Mouse (Mus musculus): ENCODE results near the gene Arhgef11.

The Arhgef11 gene

DNA sequence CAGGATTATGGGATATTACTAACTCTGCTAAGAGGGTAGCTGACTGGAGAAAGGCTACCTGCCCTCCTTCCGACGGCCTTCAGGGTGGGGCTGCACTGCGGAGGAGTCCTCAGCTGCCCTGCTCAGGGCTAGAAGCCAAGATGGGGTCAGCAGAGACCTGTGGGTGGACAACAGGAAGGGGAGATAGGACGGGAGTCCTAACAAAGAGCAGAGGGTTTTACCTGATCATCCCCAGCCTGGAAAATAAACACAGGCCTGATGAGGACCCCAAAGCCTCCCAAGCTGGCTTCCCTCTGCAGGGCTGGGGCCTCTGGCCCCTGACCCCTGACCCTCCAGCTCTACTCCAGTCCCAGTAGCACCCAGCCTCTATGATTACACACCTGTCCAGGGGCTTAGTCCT, 145.8 kb downstream of the Arhgef11 start:
- DNase-seq (ENCODE audit: low spot score) = no peak

DNA sequence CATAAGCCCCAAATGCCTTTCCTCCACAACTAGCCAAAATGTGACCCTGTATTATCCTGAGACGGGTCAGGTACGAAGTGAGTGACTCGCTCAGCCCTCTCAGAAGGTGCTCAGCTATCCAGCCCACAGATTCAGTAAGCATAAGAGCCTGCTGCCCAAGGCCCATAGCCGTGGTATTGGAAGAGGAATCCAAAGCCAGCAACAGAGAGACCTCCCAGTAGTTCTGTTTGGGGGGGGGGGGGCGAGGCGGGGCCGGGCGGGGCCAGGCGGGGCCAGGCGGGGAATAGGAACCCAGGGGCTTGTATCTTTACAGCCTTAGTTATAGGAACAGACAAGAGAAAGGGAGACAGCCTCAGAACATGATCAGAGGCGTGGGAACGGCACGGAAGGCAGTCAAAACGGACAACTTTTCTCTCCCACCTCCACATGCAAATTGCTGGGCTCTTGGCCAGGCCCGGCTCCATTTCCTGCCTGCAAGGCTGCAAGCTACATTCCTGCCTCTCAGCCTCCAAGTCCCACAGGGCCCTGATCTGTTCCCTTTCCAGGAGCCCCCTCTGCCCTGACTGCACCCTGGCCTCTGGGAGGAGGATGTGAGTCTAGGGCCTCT, 146.4 kb downstream of the Arhgef11 start:
- peak; percentile 79 for DNase-seq (ENCODE audit: low spot score)

DNA sequence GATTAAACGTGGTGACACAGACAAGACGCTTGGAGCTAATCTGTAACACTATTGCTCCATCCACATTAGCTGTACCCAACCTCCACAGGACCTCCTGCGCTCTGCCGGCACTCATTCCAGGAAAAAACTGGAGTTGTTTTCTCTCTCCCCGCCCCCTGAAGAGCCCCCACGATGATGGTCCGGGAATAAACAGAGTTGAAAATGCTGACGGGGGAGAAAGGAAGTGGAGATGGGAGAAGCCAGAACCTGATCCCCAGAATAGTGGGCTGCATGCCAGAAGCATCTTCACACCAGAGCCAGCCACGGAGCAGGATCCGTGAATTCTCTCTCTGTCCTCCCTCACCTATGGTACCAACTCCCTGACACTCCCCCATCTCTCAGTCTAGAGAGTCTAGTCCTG, 147.1 kb downstream of the Arhgef11 start:
- DNase-seq (ENCODE audit: low spot score) = no peak

DNA sequence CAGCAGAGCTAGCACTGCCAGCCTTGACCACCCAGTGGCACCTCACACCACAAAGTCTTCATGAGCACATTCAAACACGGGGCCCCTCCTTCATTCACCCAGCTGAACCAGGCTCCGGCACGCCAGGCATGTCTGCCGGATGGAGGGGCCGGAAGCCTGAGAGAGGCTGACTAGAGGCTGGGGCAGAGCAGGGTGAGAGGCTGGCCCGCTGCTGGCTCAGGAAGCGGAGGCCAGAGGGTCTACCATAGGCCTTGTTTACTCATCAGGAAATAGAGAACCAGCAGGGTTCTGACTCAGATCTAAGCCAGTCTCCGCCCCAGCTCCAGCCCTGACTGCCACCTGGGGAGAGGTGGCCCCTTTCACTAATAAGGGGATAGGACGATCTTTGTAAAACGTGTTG, 147.7 kb downstream of the Arhgef11 start:
- DNase-seq (ENCODE audit: low spot score) = no peak

DNA sequence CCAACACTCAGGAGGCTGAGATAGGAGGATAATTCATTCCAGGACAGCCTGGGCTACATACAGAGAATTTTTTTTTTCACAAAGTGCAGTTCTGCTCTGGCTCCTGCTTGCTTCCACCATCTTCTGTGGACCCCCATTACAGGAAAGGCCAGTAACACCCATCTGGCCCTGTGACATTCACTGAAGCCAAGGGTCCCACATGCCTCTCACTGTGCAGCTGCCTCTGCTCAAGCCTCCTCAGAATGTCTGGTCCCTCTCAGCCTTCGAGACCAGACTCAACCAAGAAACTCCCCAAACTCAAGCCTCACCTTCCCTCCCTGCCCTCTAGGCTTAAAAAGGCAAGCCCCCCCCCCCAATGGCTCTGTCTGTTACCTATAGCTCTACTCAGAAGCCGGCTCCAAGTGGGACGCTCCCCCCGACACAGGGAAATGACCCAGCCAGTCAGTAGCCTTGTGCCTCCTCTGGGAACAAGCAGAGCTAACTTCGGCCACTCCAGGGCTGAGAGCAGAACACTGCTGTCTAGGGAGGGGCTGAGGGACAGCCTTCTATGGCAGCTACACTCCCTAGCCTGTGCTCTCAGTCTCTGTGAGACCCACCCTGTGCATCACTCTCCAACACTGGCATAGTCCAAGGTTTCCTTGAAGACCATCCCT, 148.4 kb downstream of the Arhgef11 start:
- DNase-seq (ENCODE audit: low spot score) = no peak

DNA sequence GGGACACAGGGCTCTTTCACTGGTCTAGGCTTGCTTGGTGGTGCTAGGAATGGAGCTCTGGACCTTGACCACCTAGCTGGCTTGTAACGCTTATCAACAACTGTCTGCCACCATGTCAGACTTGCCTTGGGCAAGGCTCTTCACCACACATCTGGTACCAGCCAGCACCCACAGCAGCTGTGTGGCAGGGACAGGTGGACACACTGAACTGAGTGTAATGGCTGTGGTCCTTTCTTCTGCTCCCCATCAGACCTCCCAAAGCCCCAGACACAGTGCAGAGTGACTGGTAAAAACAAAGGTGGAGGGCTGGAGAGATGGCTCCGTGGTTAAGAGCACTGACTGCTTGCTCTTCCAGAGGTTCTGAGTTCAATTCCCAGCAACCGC, 148.9 kb downstream of the Arhgef11 start:
- no peak for DNase-seq (ENCODE audit: low spot score)

DNA sequence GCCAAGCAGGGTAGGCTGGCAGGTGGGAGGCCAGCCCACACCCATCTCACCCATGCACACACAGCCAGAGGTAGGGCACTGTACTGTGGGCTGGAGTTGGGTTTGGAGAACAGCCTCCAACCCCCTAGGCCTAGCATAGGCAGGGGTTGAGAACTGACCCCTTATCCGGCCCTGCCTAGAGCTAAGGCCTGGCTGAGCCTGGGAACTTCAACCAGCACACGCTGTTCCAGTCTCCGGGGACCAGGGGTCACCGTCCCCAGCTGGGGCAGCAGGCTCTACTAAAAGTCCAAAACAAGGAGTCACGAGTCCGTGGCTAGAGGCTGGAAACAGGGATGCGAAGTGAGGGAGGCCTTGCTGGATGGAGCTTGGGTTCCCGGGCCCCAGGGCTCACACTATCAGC, 150.4 kb downstream of the Arhgef11 start:
- DNase-seq (ENCODE audit: low spot score) = no peak

DNA sequence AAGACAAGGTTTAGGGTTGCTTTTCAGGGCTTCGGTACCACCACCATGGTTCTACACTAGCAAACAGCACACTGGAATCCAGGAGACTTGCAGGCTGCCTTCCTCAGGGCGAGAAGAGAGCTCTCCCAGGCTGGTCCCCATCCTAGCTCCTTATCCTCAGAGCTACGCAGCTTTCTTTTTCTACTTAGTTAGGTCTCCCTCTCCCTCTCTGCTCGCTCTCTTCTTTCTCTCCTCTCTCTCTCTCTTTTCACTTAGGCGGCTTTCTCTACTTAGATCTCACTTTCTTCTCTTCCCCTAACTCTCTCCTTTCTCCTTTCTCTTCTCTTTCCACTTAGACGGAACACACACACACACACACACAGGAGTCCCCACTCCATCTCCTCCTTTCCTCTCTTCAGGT, 151.1 kb downstream of the Arhgef11 start:
- DNase-seq (ENCODE audit: low spot score) = no peak

DNA sequence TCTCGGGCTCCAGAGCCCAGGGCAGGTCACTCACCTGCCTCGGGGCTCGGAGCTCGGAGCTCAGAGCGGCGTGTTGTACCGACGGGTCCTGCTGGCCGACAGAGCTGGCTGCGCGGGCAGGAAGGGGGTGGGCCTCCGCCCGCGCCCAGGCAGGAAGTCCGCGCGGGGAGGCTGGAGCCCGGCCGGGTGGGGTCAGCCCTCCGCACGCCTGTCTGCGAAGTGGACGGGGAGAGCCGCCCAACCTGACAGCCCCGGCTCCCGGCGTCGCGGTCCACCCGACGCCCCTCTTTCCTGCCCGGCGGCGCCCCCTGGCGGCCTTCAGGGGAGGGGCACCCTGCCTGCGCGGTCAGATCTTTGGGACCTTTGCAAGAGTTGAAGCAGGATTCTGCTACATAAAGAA, 151.5 kb downstream of the Arhgef11 start:
- peak; percentile 64 for DNase-seq (ENCODE audit: low spot score)

DNA sequence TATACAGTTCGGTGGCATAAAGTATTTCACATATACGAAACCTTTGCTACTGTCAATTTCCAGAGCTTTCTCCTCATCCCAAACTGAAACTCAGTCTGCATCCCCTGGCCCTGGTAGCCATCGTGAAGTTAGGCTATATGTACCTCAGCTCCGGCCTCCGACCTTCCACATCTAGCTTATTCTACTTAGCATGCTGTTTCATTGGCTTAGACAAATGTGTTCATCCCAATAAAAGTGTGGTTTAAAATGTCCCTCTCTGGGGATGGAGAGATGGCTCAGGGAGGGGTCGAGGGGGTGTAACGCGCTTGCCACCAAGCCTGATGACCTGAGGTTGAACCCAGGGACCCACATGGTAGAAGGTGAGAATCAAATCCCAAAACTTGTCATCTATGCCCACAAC, 152.1 kb downstream of the Arhgef11 start:
- no peak for DNase-seq (ENCODE audit: low spot score)

DNA sequence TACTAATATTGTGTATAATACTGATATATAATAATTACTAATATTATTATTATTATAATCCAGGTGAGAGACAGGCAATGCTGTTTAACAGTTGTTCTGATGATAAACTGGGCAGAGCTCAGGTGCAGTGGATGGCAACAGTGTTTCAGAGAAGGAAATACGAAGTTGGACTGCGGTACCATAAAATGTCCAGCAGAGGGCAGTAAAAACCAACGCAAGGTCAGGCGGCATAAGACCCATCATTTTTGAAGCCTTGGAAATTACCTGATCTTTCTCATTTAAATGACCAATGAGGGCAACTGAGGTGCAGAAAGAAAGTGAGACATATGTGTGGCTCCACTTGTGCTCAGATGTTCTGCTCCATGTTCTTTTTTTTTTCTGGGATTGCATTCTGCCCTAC, 152.9 kb downstream of the Arhgef11 start:
- peak; percentile 39 for DNase-seq (ENCODE audit: low spot score)

DNA sequence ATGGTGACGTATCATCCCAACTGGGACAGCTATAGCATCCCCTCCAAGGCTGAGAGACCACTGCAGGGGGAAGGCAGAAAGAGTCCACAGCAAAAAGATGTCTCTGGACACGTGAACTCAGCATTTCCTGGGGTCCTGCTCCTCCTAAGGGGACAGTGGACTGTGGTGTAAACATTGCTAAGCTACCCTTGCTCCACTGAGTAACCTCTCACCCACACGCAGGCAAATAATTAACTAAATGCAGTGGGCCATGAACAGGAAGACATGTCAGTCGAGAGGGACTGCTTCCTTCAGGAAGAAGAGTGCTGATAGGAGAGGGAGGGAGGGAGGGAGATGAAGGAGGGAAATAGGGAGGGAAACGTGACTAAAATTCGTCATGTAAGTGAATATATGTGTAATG, 153.7 kb downstream of the Arhgef11 start:
- DNase-seq (ENCODE audit: low spot score) = no peak

DNA sequence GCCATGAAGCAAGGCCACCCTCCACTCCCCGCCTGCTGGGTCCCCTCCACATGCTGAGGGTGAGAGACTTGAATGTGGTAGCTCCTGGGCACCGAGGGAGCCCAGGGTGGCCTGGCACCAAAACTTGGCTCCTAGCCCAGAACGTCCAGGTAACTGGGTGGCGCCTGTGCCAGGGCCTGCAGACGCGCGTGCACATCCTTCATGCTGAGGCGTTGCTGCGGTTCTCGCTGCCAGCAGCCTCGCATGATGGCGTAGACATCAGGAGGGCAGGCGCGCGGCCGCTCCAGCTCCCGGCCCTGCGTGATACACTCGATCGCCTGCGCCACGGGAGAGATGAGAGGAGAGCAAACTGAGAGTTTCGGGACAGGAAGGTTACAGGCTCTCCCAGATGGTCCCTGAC, 160.9 kb downstream of the Arhgef11 start:
- no peak for DNase-seq (ENCODE audit: low spot score)

DNA sequence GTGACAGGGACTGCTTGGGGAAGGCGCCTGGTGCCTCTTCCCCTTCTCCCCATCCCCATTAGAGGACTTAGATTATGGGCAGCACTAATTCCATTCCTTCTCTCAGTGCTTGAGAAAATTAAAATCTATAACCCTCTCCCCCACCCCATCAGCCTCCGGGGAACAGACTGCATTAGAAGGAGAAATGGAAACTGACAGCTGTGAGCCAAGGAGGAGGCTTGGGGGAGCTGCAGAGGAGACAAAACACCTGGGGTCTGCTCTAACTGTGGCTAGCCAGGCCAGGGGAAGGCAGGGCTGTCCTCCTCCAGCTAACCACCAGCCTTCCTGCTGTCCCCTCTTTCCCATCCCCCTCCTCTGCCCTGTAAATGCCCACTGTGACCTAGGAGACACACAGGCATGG, 161.7 kb downstream of the Arhgef11 start:
- DNase-seq (ENCODE audit: low spot score) = no peak

DNA sequence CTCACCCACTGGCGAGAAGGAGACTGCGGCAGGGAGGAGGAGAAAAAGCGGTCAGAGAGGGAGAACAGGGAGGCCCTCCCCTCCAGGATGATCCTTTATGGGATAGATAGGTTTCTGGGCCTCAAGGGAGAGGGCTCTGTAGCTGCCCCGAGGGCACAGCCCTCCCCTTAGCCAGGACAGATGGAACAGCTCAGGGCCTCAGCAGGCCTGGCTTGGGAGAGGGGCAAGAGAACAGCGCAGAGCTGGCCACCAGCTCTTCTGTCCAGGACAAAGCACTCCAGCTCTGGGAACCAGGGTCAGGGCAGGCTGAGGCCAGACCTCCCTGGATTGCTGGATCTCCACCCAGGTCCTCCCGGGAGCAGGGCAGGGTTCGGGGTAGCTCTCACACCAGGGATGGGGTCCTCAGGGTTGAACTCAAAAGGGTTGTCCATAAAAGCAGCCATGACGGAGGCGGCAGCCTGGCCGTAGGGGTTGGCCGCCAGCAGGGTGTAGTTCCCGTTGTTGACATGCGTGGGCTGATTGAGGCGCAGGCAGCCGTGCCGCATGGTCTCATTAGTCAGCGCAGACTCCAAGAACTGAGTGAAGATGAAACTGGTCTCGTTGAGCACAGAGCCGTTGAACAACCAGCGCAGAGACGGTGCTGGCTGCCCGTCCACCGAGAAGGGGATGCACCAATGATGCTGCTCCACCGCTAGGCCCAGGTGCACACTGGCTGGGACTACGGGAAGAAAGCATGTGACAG, 166.1 kb downstream of the Arhgef11 start:
- no peak for DNase-seq (ENCODE audit: low spot score)

DNA sequence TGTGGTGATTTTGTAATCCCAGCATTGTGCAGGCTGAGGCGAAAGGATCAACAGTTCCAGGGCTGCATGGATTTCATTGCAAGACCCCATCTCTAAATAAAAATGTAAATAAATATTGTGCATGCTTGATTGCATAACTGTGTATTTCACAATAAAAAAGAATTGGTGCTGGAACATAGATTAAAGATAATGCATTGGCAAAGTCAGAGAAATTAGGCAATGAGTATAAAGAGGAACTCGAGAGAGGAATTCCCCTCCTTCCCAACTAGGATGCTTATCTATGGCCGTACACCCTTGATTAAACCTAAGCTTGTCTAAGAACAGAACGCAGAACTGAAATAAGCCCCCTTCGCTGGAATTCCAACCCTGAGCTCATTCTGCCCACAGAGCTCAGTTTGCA, 167.8 kb downstream of the Arhgef11 start:
- no peak for DNase-seq (ENCODE audit: low spot score)

DNA sequence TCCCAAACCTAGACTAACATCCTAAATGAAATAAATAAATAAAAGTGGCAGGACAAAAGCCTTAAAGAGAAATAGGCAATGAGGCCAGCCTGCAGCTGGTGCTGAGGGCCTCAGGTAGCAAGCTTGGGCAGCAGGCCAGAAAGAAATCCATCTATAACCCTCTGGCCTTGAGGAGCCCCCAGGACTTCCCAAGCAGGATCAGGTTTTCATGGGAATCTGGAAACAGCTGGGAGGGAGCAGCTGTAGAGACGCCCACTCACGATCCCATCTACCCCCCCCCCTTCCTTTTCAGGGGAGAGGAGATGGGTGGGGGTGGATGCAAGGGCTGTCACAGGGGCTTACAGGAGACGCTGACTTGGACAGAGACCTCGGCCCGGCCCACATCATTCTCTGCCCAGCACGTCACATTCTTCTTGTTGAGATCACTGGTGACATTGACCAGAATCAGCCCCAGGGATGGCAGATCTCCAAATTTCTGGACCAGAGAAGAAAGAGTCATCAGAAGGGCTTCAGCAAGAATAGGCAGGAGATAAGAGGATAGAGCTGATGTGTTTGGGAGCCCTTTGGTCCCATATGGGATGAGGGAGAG, 168.4 kb downstream of the Arhgef11 start:
- DNase-seq (ENCODE audit: low spot score) = no peak
